Mouse (Mus musculus): ENCODE data around the gene Carf. TPM values are rescaled to one million over a fixed set of nuclear protein-coding genes. Genes with fewer than 3 reads are reported as not detected.

Gene Carf
- total RNA-seq, 2 experiments from 2014 or later = 12.6 to 18.2 TPM

- DNase-seq = peak; percentile 100
Measured at GRCm38 (mm10) chr1:60179932-60180783, 82.1 kb downstream of the Carf start, which contains the start of gene Nbeal1. Gene Nbeal1, plus strand, starts transcription at chr1:60180599.

GRCm38 (mm10) chr1:60180784-60181221, 82.8 kb downstream of the Carf start:
- DNase-seq = no peak

GRCm38 (mm10) chr1:60188454-60188853, 90.4 kb downstream of the Carf start:
- DNase-seq = no peak

GRCm38 (mm10) chr1:60196813-60197212, 98.8 kb downstream of the Carf start:
- no peak for DNase-seq

GRCm38 (mm10) chr1:60199006-60199405, 101.0 kb downstream of the Carf start:
- no peak for DNase-seq

Other genes starting within 250 kb of the Carf start
- 10 to 100 TPM; 31.9 to 34.3 TPM for gene Fam117b, start 185.2 kb upstream of the Carf start, total RNA-seq (2021)
- gene Ica1l, start 55.1 kb upstream of the Carf start, total RNA-seq (2021) = 1 to 10 TPM; 1.8 to 2.8 TPM
- 10 to 100 TPM; 17.5 to 18.2 TPM for gene Wdr12, start 398 bp downstream of the Carf start, total RNA-seq (2021)
- 10 to 100 TPM; 31.4 to 46.7 TPM for gene Nbeal1, start 82.4 kb downstream of the Carf start, total RNA-seq (2021)
- 10 to 100 TPM; 22.3 to 26.8 TPM for gene Cyp20a1, start 245.1 kb downstream of the Carf start, total RNA-seq (2021)

All from adrenal gland, postnatal 10 days (tissue).